Mouse (Mus musculus) kidney, embryonic 15.5 days (tissue): ENCODE measurements around the gene Fam163a. TPM values are rescaled to one million over a fixed set of nuclear protein-coding genes. Genes with fewer than 3 reads are reported as not detected.
"Not testable (repeated sequence)": the region's sequence is repeated elsewhere in the genome, so short reads cannot be mapped to it uniquely, and the experiment has no call there.

Experiments
- ATAC-seq: fragments of 200-750 bp; cut with Nextera tagmentation; replicated peaks from 2 replicates; pipeline ENCODE4 v1.8.0; 2017; ENCODE audit warnings: moderate TSS enrichment; ENCODE audit not compliant: low FRiP score
- H3K27ac ChIP-seq: fragments of 300-500 bp; sonication (generic); 2 replicates; pipeline ENCODE4 v1.5.1; 2015; ENCODE audit warnings: mild to moderate bottlenecking, inconsistent platforms
- H3K27me3 ChIP-seq: fragments of 300-500 bp; sonication (generic); 2 replicates; pipeline ENCODE4 v1.6.1; 2015; ENCODE audit warnings: inconsistent platforms
- H3K36me3 ChIP-seq: fragments of 300-500 bp; sonication (generic); 2 replicates; pipeline ENCODE4 v1.6.1; 2015; ENCODE audit warnings: inconsistent platforms
- H3K4me1 ChIP-seq: fragments of 300-500 bp; sonication (generic); 2 replicates; pipeline ENCODE4 v1.6.1; 2015; ENCODE audit warnings: inconsistent platforms
- H3K4me2 ChIP-seq: fragments of 300-500 bp; sonication (generic); 2 replicates; pipeline ENCODE4 v1.6.1; 2015; ENCODE audit warnings: moderate library complexity, mild to moderate bottlenecking, inconsistent platforms
- H3K4me3 ChIP-seq: fragments of 300-500 bp; sonication (generic); replicated peaks from 2 replicates; pipeline ENCODE4 v1.5.1; 2015; ENCODE audit warnings: mild to moderate bottlenecking, inconsistent platforms
- H3K9ac ChIP-seq: fragments of 300-500 bp; sonication (generic); 2 replicates; pipeline ENCODE4 v1.6.1; 2015; ENCODE audit warnings: mild to moderate bottlenecking, inconsistent platforms
- H3K9me3 ChIP-seq: fragments of 300-500 bp; sonication (generic); replicated peaks from 2 replicates; pipeline ENCODE4 v1.6.1; 2016; ENCODE audit warnings: inconsistent platforms
- WGBS: fragments of 180-500 bp; shearing (Covaris S2); methylation state at CpG from one replicate; pipeline ENCODE4 v1.1.7; 2015; ENCODE audit warnings: mixed read lengths; 5-methylcytosine and 5-hydroxymethylcytosine counted together
- polyA plus RNA-seq: library from polyadenylated mRNA; unstranded; fragments of >200 nt; fragmentation: Nextera tagmentation; extraction: Ambion mirVana; gene quantifications from 2 replicates; pipeline ENCODE4 v1.2.1, GENCODE M21; 2015

Fam163a gene
- polyA plus RNA-seq: 0.91 and 1.5 TPM in 2 replicates

DNA sequence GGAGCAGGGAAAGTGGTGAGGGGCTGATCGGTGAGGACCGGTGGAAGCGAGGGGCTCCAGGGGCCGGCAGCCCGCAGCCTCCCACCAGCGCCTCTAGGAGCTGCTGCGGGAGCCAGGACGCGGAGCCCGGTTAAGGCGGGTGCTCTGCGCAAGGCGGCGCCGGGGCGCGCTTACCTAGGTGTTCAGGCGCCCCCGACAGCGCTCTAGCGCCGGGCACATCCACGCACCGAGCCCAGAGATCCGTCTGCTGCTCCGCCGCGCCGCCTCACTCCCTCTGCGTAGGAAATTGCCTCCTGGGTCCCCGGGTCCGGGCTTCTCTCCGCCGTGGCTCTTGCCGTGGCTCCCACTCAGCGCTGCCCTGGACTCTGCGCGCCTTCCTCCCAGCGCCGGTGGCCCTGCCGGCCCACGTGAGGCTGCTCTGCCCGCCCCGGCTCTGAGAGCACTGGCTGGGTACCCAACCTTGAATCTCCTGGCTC is at the start of gene Fam163a:
TSS of gene Fam163a (minus strand) at position 371 of the 476 bp plus-strand sequence.
- Histone ChIP-seq H3K4me1 (peaks cover 17% of the 10 kb centered on the region), H3K27me3 (peaks cover 78% of the 10 kb centered on the region), H3K36me3 (no peaks in the 10 kb centered on the region), H3K4me3 (peak within 1 kb of the TSS; percentile 48), H3K9ac (peak within 1 kb of the TSS; percentile 38), H3K9me3 (0 out of 2 replicates have a peak, but pooled peaks cover 4% of the 10 kb centered on the region), H3K4me2 (peak within 1 kb of the TSS; percentile 88), H3K27ac (no peak within 1 kb of the TSS)
- WGBS: 1% methylated on average over 43 of the region's 44 CpGs
- peak; percentile 85 for ATAC-seq

DNA sequence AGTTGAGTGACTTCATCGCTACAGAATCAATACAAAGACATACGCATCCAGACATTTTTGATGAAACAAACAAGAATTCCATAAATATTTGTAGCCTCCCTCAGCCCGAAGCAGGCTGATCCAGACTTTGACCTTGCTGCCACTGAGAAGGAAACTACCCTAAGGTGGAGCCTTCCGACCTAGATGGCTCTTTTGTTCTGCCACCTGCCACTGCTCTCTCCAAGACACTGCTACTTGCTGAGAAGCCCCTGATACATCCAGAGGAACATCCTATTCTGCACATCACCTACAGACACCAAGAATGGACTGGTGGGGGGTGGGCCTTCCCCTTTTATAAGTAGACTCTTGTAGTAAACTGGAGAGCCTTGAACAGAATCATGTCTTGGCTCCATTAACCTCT is 46.3 kb upstream of the Fam163a start:
- ATAC-seq, H3K4me3 ChIP-seq, H3K4me1 ChIP-seq, H3K27me3 ChIP-seq, H3K9me3 ChIP-seq, H3K4me2 ChIP-seq, H3K27ac ChIP-seq, H3K36me3 ChIP-seq, H3K9ac ChIP-seq: not testable (repeated sequence)
- WGBS: 85% methylated on average over 4 of the region's 4 CpGs

DNA sequence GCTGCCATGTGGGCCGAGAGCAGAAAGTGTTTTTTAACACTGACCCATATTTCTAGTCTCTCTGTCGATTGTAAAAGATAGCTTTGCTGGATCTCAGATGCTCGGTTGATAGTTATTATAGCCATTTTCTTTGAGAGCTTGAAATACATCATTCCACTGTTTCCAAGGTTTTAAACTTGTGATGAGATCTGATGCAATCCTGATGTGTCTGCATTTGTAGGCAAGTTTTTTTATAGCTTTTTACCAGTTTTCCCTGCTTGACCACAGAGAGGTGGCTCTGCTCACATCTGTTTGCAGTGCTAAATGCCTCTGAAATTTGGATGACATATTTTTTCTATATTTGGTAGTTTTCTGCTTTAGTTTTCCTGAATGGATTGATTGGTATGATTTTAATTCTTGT is 43.1 kb upstream of the Fam163a start:
- Histone ChIP-seq H3K36me3 (no peaks in the 10 kb centered on the region), H3K9me3 (no peaks in the 10 kb centered on the region), H3K27me3 (peaks cover 5% of the 10 kb centered on the region; the same call in 1 of the 2 replicates), H3K4me1 (no peaks in the 10 kb centered on the region), H3K4me2 (no peak overlapping the region), H3K27ac (no peak overlapping the region), H3K4me3 (no peak overlapping the region), H3K9ac (no peak overlapping the region)
- 36% methylated on average over 3 of the region's 3 CpGs for WGBS
- no peak for ATAC-seq

DNA sequence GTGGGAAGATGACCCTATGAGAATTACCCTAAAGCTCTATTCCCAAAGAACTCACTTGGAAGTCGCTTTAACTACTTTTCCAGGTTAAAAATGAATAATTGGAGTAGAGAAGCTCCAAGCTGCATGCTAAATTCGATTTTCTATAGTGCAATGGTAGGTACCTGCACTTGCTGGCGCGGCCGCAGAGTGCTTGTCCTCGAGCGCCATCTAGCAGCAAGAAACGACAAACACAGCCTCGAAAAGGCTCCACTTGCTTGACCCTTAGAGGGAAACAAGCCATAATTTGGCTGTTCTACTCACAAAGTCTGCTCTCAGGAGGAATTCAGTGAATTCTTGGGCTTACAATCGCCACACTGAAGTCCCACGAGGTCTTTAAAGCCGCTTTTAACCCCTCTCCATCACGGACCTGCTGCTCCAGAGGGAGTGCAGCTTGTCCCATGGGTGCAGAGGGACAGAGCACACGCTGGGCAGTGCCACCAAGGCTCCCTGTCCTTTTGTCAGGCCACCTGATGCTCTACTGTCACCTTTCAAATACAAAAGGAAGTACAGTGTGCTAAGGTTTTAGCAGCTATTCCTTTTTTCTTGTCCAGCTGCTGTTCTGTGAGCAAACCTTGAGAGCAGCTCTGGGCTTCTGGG is 37.0 kb upstream of the Fam163a start:
- no peak overlapping the region for H3K27ac ChIP-seq
- no peak for ATAC-seq
- H3K27me3 ChIP-seq: peaks cover 20% of the 10 kb centered on the region; the same call in 1 of the 2 replicates
- H3K9me3 ChIP-seq: no peaks in the 10 kb centered on the region
- H3K36me3 ChIP-seq: no peaks in the 10 kb centered on the region
- 8% methylated on average over 14 of the region's 14 CpGs for WGBS
- no peak overlapping the region for H3K9ac ChIP-seq
- no peaks in the 10 kb centered on the region for H3K4me1 ChIP-seq
- no peak overlapping the region for H3K4me3 ChIP-seq
- H3K4me2 ChIP-seq: no peak overlapping the region

DNA sequence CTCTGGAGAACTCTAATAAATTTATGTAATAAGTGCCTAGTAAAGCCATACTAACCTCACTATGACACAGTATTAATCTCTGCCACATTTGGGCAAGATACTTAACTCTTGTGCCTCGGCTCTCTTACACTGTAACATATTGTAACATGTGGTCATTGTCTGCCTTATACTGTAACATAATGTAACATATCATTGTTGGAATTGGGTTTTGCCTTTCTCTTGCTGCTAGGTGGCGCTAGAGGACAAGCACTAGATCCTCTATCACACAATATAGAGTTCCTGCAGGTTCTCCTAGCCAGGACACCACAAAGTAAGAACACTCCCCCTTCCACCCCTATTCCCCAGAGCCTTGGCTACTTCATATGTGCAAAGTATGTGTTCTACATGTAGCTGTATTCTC is 36.2 kb upstream of the Fam163a start:
- Histone ChIP-seq H3K36me3 (no peaks in the 10 kb centered on the region), H3K9me3 (no peaks in the 10 kb centered on the region), H3K4me2 (no peak overlapping the region), H3K27ac (no peak overlapping the region), H3K4me3 (no peak overlapping the region), H3K27me3 (peaks cover 20% of the 10 kb centered on the region; the same call in 1 of the 2 replicates), H3K9ac (no peak overlapping the region), H3K4me1 (no peaks in the 10 kb centered on the region)
- ATAC-seq: no peak
- 46% methylated on average over 2 of the region's 2 CpGs for WGBS

DNA sequence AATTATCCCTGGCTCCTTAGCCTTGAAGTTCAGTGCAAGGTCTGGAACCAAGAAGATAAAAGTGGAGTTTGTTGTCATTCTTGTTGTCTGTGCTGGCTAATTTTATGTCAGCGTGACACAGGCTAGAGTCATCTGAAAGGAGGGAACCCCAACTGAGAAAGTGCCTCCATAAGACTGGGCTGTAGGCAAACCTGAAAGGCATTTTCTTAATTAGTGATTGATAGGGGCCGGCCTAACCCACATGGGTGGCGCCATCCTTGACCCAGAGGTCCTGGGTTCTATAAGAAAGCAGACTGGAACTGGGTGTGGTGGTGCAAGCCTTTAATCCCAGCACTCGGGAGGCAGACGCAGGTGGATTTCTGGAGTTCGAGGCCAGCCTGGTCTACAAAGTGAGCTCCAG is 26.3 kb upstream of the Fam163a start:
- Histone ChIP-seq H3K4me3 (no peak overlapping the region), H3K36me3 (no peaks in the 10 kb centered on the region), H3K4me1 (peaks cover 14% of the 10 kb centered on the region), H3K9me3 (no peaks in the 10 kb centered on the region), H3K27me3 (no peaks in the 10 kb centered on the region), H3K9ac (no peak overlapping the region), H3K4me2 (no peak overlapping the region), H3K27ac (no peak overlapping the region)
- WGBS: 90% methylated on average over 6 of the region's 6 CpGs
- no peak for ATAC-seq

DNA sequence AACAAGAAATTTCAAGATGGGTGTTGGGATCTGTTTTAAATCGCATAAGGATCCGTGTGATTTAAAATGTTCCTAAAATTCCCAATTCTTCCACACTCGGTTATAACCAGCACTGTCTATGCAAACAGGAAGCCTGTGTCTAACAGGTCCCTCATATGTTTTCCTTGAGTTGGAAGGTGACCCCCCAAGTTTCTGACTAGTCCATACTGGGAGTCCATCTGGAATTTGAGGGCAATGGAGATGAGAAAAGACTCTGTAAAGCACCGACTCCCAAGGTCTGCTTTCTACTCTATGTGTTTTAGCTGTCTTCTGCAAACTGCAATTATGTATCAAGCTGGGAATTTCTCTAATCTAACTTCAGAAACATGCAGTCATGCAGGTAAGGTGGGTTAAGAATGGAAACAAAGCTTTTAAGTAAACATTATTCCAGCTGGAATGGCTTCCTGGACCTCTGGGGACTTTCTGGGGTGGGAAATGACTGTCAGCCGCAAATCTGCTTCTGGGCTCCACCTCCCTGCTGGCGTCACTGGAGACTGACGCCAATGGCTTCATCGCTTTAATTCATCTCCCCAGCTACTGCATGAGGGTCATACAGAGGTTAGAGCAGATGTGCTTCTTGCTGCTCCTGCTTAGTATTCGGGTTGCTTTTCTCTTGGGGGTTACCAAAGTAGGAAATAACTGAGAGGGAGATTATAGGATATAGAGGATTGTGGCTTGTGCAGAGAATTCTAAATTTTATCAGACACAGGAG is 25.7 kb upstream of the Fam163a start:
- Histone ChIP-seq H3K9ac (no peak overlapping the region), H3K36me3 (no peaks in the 10 kb centered on the region), H3K9me3 (no peaks in the 10 kb centered on the region), H3K4me1 (peaks cover 14% of the 10 kb centered on the region), H3K4me3 (no peak overlapping the region), H3K4me2 (no peak overlapping the region), H3K27ac (no peak overlapping the region), H3K27me3 (no peaks in the 10 kb centered on the region)
- peak; percentile 70 for ATAC-seq
- 28% methylated on average over 9 of the region's 9 CpGs for WGBS

DNA sequence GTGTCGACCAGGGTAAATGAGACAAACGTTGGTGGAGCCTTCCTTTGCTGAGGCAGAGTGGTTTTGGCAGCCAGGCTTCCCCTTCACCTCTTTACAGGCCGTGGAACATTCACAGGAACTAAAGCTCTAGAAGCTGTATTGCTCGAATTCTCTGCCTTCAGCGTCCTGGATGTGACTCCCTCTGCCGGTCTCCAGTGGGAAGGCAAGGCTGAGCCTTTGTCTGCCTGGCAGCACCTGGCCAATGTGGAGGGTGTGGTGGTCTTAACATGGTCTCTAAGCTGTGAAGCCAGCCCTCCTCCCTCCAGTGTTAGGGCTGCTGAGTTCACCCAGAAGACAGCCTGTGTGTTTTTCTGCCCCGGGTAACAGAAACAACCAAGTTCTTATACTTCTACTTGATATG is 24.6 kb upstream of the Fam163a start:
- WGBS: 29% methylated on average over 7 of the region's 7 CpGs
- Histone ChIP-seq H3K36me3 (no peaks in the 10 kb centered on the region), H3K4me2 (no peak overlapping the region), H3K4me3 (no peak overlapping the region), H3K27ac (no peak overlapping the region), H3K9ac (no peak overlapping the region), H3K9me3 (no peaks in the 10 kb centered on the region), H3K4me1 (peaks cover 14% of the 10 kb centered on the region), H3K27me3 (no peaks in the 10 kb centered on the region)
- no peak for ATAC-seq

DNA sequence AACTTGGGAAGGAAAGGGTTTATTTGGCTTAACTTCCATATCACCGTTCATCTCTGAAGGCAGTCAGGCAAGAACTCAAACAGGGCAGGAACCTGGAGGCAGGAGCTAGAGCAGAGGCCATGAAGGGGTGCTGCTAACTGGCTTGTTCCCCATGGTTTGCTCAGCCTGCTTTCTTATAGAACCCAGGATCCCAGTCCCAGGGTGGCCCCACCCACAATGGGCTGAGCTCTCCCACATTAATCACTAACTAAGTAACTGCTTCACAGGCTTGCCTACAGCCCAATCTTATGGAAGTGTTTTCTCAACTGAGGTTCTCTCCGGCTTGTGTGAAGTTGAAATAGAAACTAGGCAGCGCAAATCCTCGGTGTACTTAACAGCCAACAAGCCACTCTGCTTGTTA is 23.9 kb upstream of the Fam163a start:
- ATAC-seq: no peak
- Histone ChIP-seq H3K27me3 (no peaks in the 10 kb centered on the region), H3K27ac (no peak overlapping the region), H3K4me2 (no peak overlapping the region), H3K4me3 (no peak overlapping the region), H3K4me1 (peaks cover 14% of the 10 kb centered on the region), H3K9ac (no peak overlapping the region), H3K36me3 (no peaks in the 10 kb centered on the region), H3K9me3 (no peaks in the 10 kb centered on the region)
- WGBS: 67% methylated on average over 4 of the region's 4 CpGs

DNA sequence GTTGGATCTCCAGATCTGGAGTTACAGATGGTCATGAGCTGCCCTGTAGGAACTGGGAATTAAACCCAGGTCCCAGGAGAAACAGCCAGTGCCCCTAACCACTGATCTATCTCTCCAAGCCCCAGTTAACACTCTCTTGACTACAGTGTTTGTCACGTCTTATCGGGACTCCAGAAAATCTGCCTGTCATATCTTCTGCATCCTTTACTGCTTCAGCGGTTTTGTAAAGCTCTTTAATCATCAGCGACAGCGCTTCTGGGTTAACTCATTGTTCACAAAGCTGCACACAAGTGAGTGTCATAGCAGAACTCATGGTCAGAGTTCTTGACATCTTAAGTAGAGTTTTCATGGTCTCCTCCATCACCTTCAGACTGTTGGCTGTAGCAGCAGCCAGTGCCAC is 22.1 kb upstream of the Fam163a start:
- Histone ChIP-seq H3K27ac (no peak overlapping the region), H3K9me3 (no peaks in the 10 kb centered on the region), H3K9ac (no peak overlapping the region), H3K4me1 (peaks cover 26% of the 10 kb centered on the region), H3K4me3 (no peak overlapping the region), H3K27me3 (no peaks in the 10 kb centered on the region), H3K36me3 (no peaks in the 10 kb centered on the region), H3K4me2 (no peak overlapping the region)
- 62% methylated on average over 5 of the region's 5 CpGs for WGBS
- ATAC-seq: no peak

DNA sequence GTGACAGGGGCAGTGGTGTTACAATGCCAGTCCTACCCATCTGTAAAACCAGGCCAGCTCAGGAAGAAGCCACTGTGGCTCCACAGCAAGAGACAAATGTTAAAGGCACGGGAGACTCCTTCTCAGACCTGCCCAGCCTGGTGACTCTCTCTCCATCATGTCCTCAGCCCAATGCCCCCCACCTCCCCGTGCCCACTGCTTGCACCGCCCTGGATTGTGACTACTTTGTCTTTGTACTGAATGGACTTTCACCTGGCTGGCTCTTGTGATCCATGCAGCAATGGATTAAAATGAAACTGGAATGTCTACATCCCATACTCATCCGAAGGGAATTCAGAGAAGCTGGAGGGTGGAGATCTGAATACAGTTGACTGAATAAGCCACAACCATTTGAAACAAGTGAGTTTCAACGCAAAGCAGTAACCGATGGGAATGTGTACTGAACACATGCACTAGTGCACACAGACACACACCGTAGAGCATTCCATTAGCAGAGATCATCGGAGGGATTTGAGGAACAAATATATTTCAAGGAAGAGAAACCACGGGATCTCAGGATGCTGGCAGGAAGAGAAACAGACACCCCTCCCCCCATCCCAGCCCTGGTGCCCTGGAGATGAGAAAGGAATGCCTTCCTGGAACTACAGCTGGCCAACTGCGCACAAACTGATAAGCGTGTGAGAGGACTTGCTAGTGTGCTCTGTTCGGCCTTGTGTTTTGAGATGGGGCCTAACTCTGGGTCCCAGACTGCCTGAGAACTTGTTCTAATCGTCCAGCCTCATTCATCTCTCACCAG is 17.6 kb upstream of the Fam163a start:
- Histone ChIP-seq H3K9ac (no peak overlapping the region), H3K27ac (0 out of 2 replicates have a peak overlapping the region, but pooled peaks have one; percentile 32), H3K4me1 (peaks cover 25% of the 10 kb centered on the region), H3K4me2 (no peak overlapping the region), H3K27me3 (no peaks in the 10 kb centered on the region), H3K4me3 (no peak overlapping the region), H3K9me3 (no peaks in the 10 kb centered on the region), H3K36me3 (no peaks in the 10 kb centered on the region)
- WGBS: 58% methylated on average over 13 of the region's 13 CpGs
- ATAC-seq: peak; percentile 81; the same call in 1 of the 2 replicates

DNA sequence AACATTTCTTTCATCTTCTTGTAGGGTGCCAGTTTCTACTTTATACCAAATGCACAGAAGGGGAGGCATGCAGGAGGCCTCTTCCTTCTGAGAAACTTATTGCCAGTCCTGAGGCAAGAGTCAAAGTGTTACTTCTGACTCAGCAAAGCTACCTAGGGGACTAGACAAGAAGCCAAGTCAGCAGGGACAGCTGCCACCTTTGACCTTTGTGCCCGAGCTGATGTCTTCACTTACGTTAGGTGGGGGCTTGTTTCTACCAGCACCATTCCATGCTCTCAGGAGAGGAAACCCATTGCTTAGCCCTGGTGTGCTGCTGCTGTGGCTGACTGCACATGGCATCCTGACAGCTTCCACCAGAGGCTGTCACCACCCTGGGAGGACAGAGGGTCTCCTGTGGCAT is 16.5 kb upstream of the Fam163a start:
- H3K4me2 ChIP-seq: no peak overlapping the region
- H3K27ac ChIP-seq: no peak overlapping the region
- no peaks in the 10 kb centered on the region for H3K36me3 ChIP-seq
- no peak overlapping the region for H3K4me3 ChIP-seq
- H3K27me3 ChIP-seq: no peaks in the 10 kb centered on the region
- no peaks in the 10 kb centered on the region for H3K9me3 ChIP-seq
- ATAC-seq: no peak
- WGBS: 57% methylated on average over 2 of the region's 2 CpGs
- H3K4me1 ChIP-seq: peaks cover 26% of the 10 kb centered on the region
- no peak overlapping the region for H3K9ac ChIP-seq
